Mouse (Mus musculus) right cerebral cortex, postnatal 10 days (tissue): ENCODE measurements around the gene Olfr1157.

Source experiments
- DNase-seq, 2 experiments: peaks; one replicate each; pipeline ENCODE4 v3.0.0; 2021; ENCODE audit warnings: low spot score in 2 of 2

The Olfr1157 gene

GRCm38 (mm10) chr2:87968199-87968598 is at the start of gene Olfr1157:
Gene Olfr1157, minus strand, starts transcription at chr2:87968299.
- DNase-seq: no peak

GRCm38 (mm10) chr2:88007515-88008318 is 39.6 kb upstream of the Olfr1157 start, which contains the start of gene Olfr1160:
Gene Olfr1160, minus strand, starts transcription at chr2:88008268.
- DNase-seq: no peak

- DNase-seq: no peak
These were observed 21.7 kb upstream of the Olfr1157 start, which contains the start of gene Olfr1158 for GRCm38 (mm10) chr2:87989813-87990212. Gene Olfr1158, plus strand, starts transcription at chr2:87990113.

GRCm38 (mm10) chr2:87974563-87974962 is 6.5 kb upstream of the Olfr1157 start, which contains the start of gene Olfr74:
Gene Olfr74, minus strand, starts transcription at chr2:87974663.
- DNase-seq: no peak

- DNase-seq: no peak
These were observed 15.1 kb downstream of the Olfr1157 start, which contains the start of gene Olfr1156 for GRCm38 (mm10) chr2:87953000-87953399. Gene Olfr1156, minus strand, starts transcription at chr2:87953100.

- no peak for DNase-seq
These were observed 23.1 kb downstream of the Olfr1157 start, which contains the start of gene Olfr1155 for GRCm38 (mm10) chr2:87945037-87945436. Gene Olfr1155, minus strand, starts transcription at chr2:87945137.
